Mouse (Mus musculus): ENCODE results near the gene Oaf.
A peak's percentile ranks its signal among the peaks of the same experiment; 100 is the strongest.

Oaf gene

DNA sequence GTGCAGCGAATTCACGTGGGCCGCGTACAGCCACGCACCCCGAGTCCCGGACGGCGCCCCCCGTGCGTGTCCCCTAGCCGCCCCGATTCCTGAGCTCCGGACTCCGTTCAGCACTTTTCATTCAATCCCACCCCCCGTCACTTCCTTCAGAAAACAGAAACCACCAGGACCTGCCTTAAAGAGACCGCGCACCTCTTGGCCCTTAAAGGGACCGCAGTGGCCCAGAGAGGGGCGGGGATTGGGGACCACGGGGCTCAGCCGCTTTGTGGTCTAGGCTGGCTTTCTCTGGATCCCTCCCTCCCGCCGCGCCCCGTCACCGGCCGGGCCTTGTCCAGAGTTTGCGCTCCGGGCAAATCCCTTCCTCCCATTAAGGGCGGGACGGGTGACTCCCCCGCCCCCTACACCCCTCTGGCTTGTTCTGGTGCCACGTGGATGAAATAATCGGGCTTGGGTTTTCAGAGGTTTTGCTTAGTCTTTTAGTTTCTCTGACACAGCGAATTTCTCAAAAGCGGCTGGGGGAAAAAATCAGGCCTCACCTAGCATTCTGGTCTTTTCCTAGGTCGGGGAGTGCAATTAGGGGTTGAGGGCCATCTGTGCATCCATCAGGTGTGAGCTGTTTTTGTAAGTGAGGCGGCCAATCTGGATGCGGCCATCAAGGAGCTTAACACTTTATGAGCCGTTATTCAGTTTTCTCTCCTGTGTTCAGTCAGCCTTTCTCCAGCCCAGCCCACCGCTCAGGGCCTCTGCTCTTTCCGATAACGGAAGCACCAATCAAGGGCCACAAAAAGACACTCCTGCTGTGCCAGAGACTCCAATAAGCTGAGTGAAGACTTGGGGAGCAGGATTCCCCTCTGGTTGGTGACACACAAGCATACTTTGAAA lies at the start of gene Oaf:
Gene Oaf, minus strand, starts transcription at position 200 of the 882 bp plus-strand sequence.
- DNase-seq (ENCODE audit: low read depth, low spot score), result peak; percentile 34

GRCm38 (mm10) chr9:43286870-43287269 lies 47.2 kb upstream of the Oaf start:
- peak; percentile 51 for DNase-seq (ENCODE audit: low read depth, low spot score)

DNA sequence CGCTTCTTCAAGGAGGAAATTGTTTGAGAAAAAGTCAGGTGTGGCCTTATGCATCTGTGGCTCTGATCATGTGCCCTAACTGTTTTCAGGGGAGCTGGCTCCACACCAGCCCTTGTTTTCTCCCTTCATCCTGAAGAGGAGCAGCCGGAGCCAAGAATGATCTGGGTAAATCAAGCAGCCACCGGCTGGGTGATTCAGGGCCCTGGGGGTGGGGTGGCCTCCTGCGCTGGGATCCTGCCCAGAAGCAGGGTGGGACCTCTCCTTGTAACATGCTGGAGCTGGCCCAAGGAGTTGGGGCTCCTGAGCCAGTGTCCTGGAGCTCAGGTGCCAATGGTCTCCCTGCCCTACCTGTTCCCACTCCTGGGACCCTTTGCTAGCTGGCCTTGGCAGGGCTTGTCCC lies 45.6 kb upstream of the Oaf start:
- DNase-seq (ENCODE audit: low read depth, low spot score), result no peak

- peak; percentile 71 for DNase-seq (ENCODE audit: low read depth, low spot score)
Measured at GRCm38 (mm10) chr9:43284284-43284683, 44.6 kb upstream of the Oaf start.

- no peak for DNase-seq (ENCODE audit: low read depth, low spot score)
Measured at GRCm38 (mm10) chr9:43273735-43274134, 34.0 kb upstream of the Oaf start.

GRCm38 (mm10) chr9:43271761-43272518 lies 32.2 kb upstream of the Oaf start:
- no peak for DNase-seq (ENCODE audit: low read depth, low spot score)

DNA sequence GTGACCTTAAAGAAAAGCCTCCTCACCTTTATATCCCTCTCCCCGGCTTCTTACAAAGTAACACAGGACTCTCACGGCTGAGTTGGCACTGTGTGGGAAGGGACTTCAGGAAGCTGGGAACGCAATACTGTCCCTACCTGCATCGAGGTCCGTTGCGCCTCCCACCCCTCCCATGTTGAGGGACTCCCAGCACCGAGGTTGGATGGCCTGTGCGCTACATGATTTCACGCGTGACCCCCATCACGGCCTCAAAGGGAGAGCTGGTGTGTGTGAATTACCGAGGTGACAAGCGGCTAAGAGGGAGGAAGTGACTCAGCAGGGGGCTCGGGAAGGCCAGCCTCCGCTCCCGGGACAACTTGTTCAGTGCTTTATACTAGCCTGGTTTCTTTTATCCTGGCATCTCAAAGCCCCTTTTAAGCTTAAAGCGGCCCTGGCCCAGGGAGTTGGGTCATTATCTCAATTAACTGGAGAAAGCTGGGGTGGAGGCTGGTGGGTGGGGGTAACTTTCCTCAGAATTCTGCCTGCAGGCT lies 31.1 kb upstream of the Oaf start:
- no peak for DNase-seq (ENCODE audit: low read depth, low spot score)

DNA sequence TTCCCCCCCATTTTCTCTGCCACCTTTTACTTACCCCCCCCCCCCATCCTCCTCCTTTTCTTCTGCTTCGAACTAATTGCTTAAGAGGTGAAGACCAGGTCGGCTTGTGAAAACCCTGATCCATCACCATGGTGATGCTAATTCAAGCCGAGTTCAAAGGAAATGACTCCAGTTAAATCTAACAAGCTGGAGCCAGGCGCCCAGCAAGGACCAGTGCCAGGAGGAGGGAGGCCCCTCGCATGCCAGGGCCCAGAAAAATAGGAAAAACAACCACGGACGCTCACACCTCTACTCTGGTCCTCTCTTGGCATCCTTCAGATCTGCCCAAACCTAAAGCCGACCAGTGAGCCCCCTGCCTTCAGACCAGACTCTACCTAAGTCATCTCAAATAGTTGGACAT lies 29.5 kb upstream of the Oaf start:
- DNase-seq (ENCODE audit: low read depth, low spot score), result no peak

DNA sequence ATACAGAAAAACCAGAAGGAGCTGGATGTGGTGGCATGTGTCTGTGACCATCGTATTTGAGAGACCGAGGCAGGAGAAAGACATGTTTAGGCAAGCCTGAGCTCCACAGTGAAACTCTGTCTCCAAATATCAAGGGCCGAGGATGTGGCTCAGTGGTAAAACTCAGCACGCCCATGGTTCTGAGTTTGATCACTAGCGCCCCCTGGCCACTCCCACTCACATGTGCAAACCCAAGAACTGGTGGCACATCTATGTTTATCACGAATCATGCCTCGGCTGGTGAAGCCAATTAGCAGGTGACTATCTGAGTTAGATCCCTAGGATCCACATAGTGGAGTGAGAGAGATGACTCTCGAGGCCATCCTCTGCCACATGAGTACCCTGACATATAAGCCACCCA lies 27.6 kb upstream of the Oaf start:
- DNase-seq (ENCODE audit: low read depth, low spot score), result no peak

DNA sequence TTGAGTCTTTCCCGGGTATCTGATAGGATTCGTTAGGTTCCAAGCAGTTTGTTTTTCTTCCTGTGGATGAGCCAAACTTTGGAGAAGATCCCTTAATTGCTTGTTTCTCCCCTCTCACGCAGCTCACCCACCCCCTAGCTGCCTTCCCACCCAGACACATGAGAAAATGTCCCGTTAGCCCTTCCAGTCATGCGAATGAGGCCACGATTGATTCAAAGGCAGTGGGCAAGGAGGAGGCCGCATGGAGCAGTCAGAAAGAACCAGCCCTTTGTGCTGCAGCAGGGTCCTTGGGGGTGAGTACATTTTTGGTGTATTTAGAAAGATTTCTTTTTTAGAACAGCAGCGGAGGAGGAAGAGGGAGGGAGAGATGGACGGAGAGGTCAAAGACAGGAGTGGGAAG lies 25.5 kb upstream of the Oaf start:
- no peak for DNase-seq (ENCODE audit: low read depth, low spot score)

GRCm38 (mm10) chr9:43263946-43264451 lies 24.3 kb upstream of the Oaf start:
- DNase-seq (ENCODE audit: low read depth, low spot score), result no peak

GRCm38 (mm10) chr9:43262811-43263550 lies 23.3 kb upstream of the Oaf start:
- DNase-seq (ENCODE audit: low read depth, low spot score), result no peak

GRCm38 (mm10) chr9:43262390-43262789 lies 22.7 kb upstream of the Oaf start:
- DNase-seq (ENCODE audit: low read depth, low spot score), result no peak

GRCm38 (mm10) chr9:43261941-43262340 lies 22.2 kb upstream of the Oaf start:
- no peak for DNase-seq (ENCODE audit: low read depth, low spot score)

GRCm38 (mm10) chr9:43261124-43261907 lies 21.6 kb upstream of the Oaf start:
- DNase-seq (ENCODE audit: low read depth, low spot score), result no peak

DNA sequence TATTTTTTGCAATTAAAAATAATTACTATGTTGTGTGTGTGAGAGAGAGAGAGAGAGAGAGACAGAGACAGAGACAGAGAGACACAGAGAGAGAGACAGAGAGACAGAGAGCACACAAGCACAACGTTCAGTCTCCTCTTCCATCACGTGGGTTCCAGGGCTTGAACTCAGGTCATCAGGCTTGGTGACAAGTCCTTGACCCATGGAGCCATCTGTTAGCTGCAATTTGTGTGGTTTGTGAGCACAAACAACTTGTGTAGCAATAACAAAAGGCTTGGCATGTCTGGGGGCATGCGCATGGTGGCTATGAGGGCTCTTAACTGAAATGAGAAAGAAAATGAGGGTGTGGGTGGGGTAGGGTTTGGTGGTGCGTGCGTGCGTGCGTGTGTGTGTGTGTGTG lies 20.9 kb upstream of the Oaf start:
- no peak for DNase-seq (ENCODE audit: low read depth, low spot score)

DNA sequence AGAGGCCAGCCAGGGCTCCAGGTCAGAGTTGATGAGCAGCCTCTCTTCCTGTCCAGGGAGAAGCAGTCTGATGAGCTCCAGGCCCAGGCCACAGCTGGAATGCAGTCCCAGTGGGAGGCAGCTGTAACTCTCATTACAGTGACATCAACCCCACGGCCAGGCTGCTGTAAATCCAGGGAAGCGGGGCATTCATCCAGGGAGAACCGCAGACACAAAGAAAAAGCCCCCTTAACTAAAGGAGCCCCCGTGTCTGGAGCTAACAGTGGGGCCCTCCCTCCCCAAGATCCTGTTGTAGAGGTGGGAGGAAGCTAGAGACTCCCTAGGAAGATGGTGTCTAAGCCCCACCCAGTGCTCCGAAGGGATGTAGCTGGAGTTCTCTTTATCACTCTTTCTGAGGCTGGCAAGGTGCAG lies 13.6 kb upstream of the Oaf start:
- DNase-seq (ENCODE audit: low read depth, low spot score), result no peak

DNA sequence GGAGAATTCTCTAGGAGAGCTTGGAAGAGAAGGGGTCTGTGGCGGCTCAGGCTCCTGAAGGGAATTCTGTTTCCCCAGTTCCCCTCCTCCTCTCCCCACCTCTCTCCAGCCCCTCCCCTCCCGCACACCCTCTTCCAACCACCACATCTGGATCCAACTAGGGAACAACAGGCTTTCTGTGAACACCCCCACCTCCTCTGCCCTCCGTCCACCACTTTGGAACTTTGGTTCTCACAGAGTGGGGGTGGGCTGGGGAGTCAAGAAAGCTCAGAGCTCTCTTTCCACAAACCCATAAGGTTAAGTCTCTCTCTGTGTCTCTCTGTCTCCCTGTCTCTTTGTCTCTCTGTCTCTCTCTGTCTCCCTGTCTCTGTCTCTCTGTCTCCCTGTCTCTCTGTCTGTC lies 13.1 kb upstream of the Oaf start:
- no peak for DNase-seq (ENCODE audit: low read depth, low spot score)

- no peak for DNase-seq (ENCODE audit: low read depth, low spot score)
Measured at GRCm38 (mm10) chr9:43251786-43252185, 12.1 kb upstream of the Oaf start.

DNA sequence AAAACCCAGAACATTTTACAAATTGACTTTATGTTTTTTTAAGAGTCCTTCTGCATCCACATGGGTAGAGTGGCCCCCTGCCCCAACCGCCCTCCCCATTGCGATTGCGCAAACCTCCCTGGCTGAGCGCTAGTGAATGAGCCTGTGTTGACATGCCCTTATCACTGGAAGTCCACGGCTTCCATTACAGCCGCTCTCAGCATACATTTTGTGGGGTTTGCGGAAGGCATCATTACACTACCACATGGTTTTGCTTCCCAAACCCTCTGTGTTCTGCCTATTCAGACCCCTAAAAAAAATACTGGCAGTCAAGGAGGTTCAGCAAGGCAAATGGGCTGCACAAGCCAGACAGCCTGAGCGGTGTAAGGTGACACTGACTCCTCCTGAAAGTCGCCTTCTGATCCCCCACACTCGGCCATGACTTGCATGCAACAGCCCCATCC lies 7.0 kb upstream of the Oaf start:
- DNase-seq (ENCODE audit: low read depth, low spot score), result no peak
